Mouse (Mus musculus): ENCODE measurements around the gene Ropn1. TPM values are rescaled to one million over a fixed set of nuclear protein-coding genes. Genes with fewer than 3 reads are reported as not detected.
"Not testable (repeated sequence)": the region's sequence is repeated elsewhere in the genome, so short reads cannot be mapped to it uniquely, and the experiment has no call there.

Gene Ropn1
- polyA plus RNA-seq, 1 experiment = 0.41 TPM

DNA sequence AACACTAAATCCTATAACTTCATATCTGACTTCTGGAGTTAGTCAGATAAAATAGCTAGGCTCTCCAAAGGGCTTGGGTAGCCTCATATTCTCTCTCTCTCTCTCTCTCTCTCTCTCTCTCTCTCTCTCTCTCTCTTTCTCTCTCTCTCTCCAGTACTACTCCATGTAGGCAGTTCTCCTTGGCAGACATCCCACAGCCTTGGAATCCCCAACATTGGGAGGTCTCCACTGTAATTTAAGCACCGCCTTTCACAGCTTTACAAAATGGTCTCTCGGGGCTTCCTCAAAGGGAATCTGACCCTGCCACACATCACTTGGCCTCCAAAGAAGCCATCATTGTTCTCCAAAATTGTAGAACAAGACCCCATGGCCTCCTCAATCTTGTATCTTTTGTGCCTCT is 22.1 kb upstream of the Ropn1 start:
- Histone ChIP-seq H3K4me1 (ENCODE audit: control insufficient read depth, insufficient read depth, low read length) (no peaks in the 10 kb centered on the region), H3K4me3 (ENCODE audit: insufficient read depth, low read depth, low read length) (no peak overlapping the region), H3K27me3 (replicated peaks; ENCODE audit: control insufficient read depth, insufficient read depth, low read length) (no peaks in the 10 kb centered on the region), H3K27ac (ENCODE audit: insufficient read depth, low read depth, low read length) (no peak overlapping the region), H3K36me3 (ENCODE audit: control insufficient read depth, insufficient read depth, low read length) (no peaks in the 10 kb centered on the region)
- WGBS = 68% methylated on average over 2 of the region's 2 CpGs
- no peak for DNase-seq
- TF ChIP-seq CTCF (conservative IDR thresholded peaks at IDR 0.05; ENCODE audit: insufficient read depth, insufficient read length, low read depth, low read length) (no peak), POLR2A (IDR thresholded peaks at IDR 0.05; ENCODE audit: low read depth, low read length) (no peak)

DNA sequence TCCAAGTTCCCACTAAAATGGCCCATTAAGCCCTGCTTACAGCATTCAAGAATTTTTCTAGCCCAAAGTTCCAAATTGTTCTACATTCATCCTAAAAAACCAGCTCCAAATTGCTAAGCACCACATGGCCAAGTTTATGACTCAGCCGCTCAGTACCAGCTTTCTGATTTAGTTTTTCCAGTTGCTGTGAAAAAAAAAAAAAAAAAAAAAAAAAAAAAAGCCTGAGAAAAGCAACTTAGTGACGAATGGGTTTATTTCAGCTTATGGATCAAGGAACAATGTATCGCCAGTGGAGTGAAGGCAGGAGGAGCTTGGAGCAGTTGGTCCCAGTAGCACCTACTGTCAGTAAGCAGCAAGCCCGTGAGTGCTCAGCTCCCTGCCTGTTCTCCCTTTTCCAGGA is 21.3 kb upstream of the Ropn1 start:
- H3K4me1 ChIP-seq (ENCODE audit: control insufficient read depth, insufficient read depth, low read length) = no peaks in the 10 kb centered on the region
- no peaks in the 10 kb centered on the region for H3K36me3 ChIP-seq (ENCODE audit: control insufficient read depth, insufficient read depth, low read length)
- no peaks in the 10 kb centered on the region for H3K27me3 ChIP-seq (replicated peaks; ENCODE audit: control insufficient read depth, insufficient read depth, low read length)
- DNase-seq = no peak
- WGBS = 79% methylated on average over 4 of the region's 4 CpGs
- no peak overlapping the region for H3K4me3 ChIP-seq (ENCODE audit: insufficient read depth, low read depth, low read length)
- no peak for TF ChIP-seq CTCF (conservative IDR thresholded peaks at IDR 0.05; ENCODE audit: insufficient read depth, insufficient read length, low read depth, low read length)
- no peak for TF ChIP-seq POLR2A (IDR thresholded peaks at IDR 0.05; ENCODE audit: low read depth, low read length)
- H3K27ac ChIP-seq (ENCODE audit: insufficient read depth, low read depth, low read length) = no peak overlapping the region

- no peak overlapping the region for H3K4me3 ChIP-seq (ENCODE audit: insufficient read depth, low read depth, low read length)
- DNase-seq = no peak
- no peaks in the 10 kb centered on the region for H3K27me3 ChIP-seq (replicated peaks; ENCODE audit: control insufficient read depth, insufficient read depth, low read length)
- no peaks in the 10 kb centered on the region for H3K4me1 ChIP-seq (ENCODE audit: control insufficient read depth, insufficient read depth, low read length)
- no peak overlapping the region for H3K27ac ChIP-seq (ENCODE audit: insufficient read depth, low read depth, low read length)
- no peaks in the 10 kb centered on the region for H3K36me3 ChIP-seq (ENCODE audit: control insufficient read depth, insufficient read depth, low read length)
- TF ChIP-seq CTCF (conservative IDR thresholded peaks at IDR 0.05; ENCODE audit: insufficient read depth, insufficient read length, low read depth, low read length) (no peak), POLR2A (IDR thresholded peaks at IDR 0.05; ENCODE audit: low read depth, low read length) (no peak)
- WGBS = 53% methylated on average over 3 of the region's 3 CpGs
Observed at GRCm38 (mm10) chr16:34635557-34635956, 14.2 kb upstream of the Ropn1 start.

GRCm38 (mm10) chr16:34643511-34644259 is 6.0 kb upstream of the Ropn1 start:
- Histone ChIP-seq H3K4me1 (ENCODE audit: control insufficient read depth, insufficient read depth, low read length) (no peaks in the 10 kb centered on the region), H3K4me3 (ENCODE audit: insufficient read depth, low read depth, low read length) (no peak overlapping the region), H3K27me3 (replicated peaks; ENCODE audit: control insufficient read depth, insufficient read depth, low read length) (no peaks in the 10 kb centered on the region), H3K36me3 (ENCODE audit: control insufficient read depth, insufficient read depth, low read length) (no peaks in the 10 kb centered on the region), H3K27ac (ENCODE audit: insufficient read depth, low read depth, low read length) (no peak overlapping the region)
- TF ChIP-seq CTCF (conservative IDR thresholded peaks at IDR 0.05; ENCODE audit: insufficient read depth, insufficient read length, low read depth, low read length) = no peak
- TF ChIP-seq POLR2A (IDR thresholded peaks at IDR 0.05; ENCODE audit: low read depth, low read length) = no peak
- DNase-seq = no peak
- WGBS = 50% methylated on average over 8 of the region's 8 CpGs

DNA sequence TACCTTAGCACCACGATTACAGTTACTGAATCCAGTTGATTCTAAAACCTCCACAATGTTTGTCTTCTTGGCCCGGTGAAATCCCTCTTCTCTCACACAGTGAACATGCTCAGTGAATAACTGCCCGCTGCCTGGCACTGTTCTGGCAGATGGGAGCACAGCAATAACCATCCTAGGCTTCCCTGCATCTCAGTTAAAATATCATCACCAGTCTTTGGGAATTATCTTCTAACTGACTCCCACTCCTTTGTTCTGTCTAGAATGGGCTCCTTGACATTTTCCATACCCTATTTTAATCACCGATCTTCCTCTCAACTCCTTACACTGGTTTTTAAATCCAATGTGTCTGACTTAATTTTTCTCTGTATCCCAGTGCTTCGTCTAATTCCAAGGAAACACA is 3.3 kb downstream of the Ropn1 start:
- no peaks in the 10 kb centered on the region for H3K27me3 ChIP-seq (replicated peaks; ENCODE audit: control insufficient read depth, insufficient read depth, low read length)
- TF ChIP-seq CTCF (conservative IDR thresholded peaks at IDR 0.05; ENCODE audit: insufficient read depth, insufficient read length, low read depth, low read length) (no peak), POLR2A (IDR thresholded peaks at IDR 0.05; ENCODE audit: low read depth, low read length) (no peak)
- no peaks in the 10 kb centered on the region for H3K36me3 ChIP-seq (ENCODE audit: control insufficient read depth, insufficient read depth, low read length)
- no peak for DNase-seq
- H3K4me3 ChIP-seq (ENCODE audit: insufficient read depth, low read depth, low read length) = no peak overlapping the region
- 90% methylated on average over 5 of the region's 5 CpGs for WGBS
- 0 out of 2 replicates have a peak, but pooled peaks cover 2% of the 10 kb centered on the region for H3K4me1 ChIP-seq (ENCODE audit: control insufficient read depth, insufficient read depth, low read length)
- no peak overlapping the region for H3K27ac ChIP-seq (ENCODE audit: insufficient read depth, low read depth, low read length)

GRCm38 (mm10) chr16:34657566-34657965 is 7.8 kb downstream of the Ropn1 start:
- 2% methylated on average over 16 of the region's 16 CpGs for WGBS
- H3K27me3 ChIP-seq (replicated peaks; ENCODE audit: control insufficient read depth, insufficient read depth, low read length); H3K4me1 ChIP-seq (ENCODE audit: control insufficient read depth, insufficient read depth, low read length); H3K36me3 ChIP-seq (ENCODE audit: control insufficient read depth, insufficient read depth, low read length); H3K27ac ChIP-seq (ENCODE audit: insufficient read depth, low read depth, low read length): not testable (repeated sequence)
- H3K4me3 ChIP-seq (ENCODE audit: insufficient read depth, low read depth, low read length) = 0 out of 2 replicates have a peak overlapping the region, but pooled peaks have one; percentile 25
- DNase-seq = peak; percentile 14

DNA sequence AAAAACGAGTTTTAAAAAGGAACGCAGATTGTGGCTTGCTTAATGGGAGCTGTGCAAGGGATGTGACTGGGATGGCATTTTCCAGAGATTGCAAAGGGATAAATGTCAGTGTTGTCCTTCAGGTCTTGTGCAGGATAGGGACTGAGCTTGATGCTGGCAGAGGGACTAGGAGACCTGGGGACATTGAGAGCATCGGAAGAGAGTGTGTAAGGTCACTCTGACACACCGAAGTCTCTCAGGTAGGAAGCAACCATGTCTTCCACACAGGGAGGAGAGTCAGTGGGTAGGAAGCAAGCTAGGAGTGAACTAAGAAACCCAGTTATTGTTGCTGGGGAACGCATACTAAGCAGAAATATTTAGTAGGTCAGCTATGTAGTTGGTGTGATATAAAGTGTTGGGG is 8.3 kb downstream of the Ropn1 start:
- H3K4me3 ChIP-seq (ENCODE audit: insufficient read depth, low read depth, low read length) = no peak overlapping the region
- no peak for DNase-seq
- 21% methylated on average over 5 of the region's 5 CpGs for whole genome bisulfite sequencing
- TF ChIP-seq CTCF (conservative IDR thresholded peaks at IDR 0.05; ENCODE audit: insufficient read depth, insufficient read length, low read depth, low read length) (no peak), POLR2A (IDR thresholded peaks at IDR 0.05; ENCODE audit: low read depth, low read length) (no peak)
- H3K36me3 ChIP-seq (ENCODE audit: control insufficient read depth, insufficient read depth, low read length) = no peaks in the 10 kb centered on the region
- H3K4me1 ChIP-seq (ENCODE audit: control insufficient read depth, insufficient read depth, low read length) = 0 out of 2 replicates have a peak, but pooled peaks cover 2% of the 10 kb centered on the region
- no peaks in the 10 kb centered on the region for H3K27me3 ChIP-seq (replicated peaks; ENCODE audit: control insufficient read depth, insufficient read depth, low read length)
- no peak overlapping the region for H3K27ac ChIP-seq (ENCODE audit: insufficient read depth, low read depth, low read length)

Data from kidney, adult 2 months (tissue).